Mouse (Mus musculus): Measurements from ENCODE around the gene BC030867. TPM values are rescaled to one million over a fixed set of nuclear protein-coding genes. Genes with fewer than 3 reads are reported as not detected.

The BC030867 gene
- total RNA-seq, 2 experiments from 2014 or later, result 8.6 to 26.7 TPM

- no peak for ATAC-seq (replicated peaks; ENCODE audit: poor library complexity, severe bottlenecking)
Measured at GRCm38 (mm10) chr11:102220451-102220850, 28.2 kb upstream of the BC030867 start.

- no peak for ATAC-seq (replicated peaks; ENCODE audit: poor library complexity, severe bottlenecking)
Measured at GRCm38 (mm10) chr11:102221243-102221953, 27.3 kb upstream of the BC030867 start.

DNA sequence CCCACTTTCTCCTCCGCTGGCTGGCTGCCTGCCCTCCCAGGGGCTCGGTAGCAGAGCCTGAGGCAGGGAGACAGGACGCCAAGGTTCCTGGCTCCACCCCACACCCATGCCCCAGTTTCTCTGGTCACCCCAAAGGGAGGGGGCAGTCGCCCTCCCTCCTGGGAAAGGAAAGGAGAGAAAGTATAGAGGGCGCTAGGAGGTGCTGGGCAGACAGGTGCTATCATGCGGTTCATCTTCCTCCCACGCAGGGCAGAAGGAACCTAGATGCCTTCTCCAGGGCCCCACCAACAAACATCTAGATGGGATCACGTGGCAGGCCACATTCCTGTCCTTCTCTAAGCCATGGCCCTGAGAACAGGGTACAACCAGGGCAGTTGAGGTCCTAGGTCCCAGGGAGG is 26.7 kb upstream of the BC030867 start:
- no peak for ATAC-seq (replicated peaks; ENCODE audit: poor library complexity, severe bottlenecking)

GRCm38 (mm10) chr11:102223166-102223565 is 25.5 kb upstream of the BC030867 start:
- peak; percentile 23; the same call in 1 of the 2 replicates for ATAC-seq (replicated peaks; ENCODE audit: poor library complexity, severe bottlenecking)

DNA sequence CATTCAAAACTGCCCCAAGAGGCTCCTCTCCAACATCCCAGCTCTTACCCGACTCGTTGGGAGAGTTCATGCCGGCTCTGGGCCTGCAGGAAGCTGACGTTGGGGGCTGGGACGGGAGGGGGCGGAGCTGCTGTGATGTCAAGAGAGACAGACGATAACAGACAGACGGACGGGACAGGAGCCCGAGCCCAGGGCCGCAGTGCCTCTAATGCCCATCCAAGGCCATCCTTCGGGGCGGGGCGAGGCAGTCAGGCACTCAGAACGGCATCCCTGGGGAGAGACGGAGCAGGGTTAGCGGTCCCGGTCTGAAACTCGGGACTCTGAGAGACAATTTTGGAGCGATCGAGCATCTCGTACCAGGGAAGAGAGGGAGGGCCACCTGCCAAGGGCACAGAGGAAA is 24.0 kb upstream of the BC030867 start:
- no peak for ATAC-seq (replicated peaks; ENCODE audit: poor library complexity, severe bottlenecking)

GRCm38 (mm10) chr11:102225221-102225620 is 23.5 kb upstream of the BC030867 start:
- no peak for ATAC-seq (replicated peaks; ENCODE audit: poor library complexity, severe bottlenecking)

- ATAC-seq (replicated peaks; ENCODE audit: poor library complexity, severe bottlenecking), result no peak
Measured at GRCm38 (mm10) chr11:102226067-102226978, 22.4 kb upstream of the BC030867 start.

DNA sequence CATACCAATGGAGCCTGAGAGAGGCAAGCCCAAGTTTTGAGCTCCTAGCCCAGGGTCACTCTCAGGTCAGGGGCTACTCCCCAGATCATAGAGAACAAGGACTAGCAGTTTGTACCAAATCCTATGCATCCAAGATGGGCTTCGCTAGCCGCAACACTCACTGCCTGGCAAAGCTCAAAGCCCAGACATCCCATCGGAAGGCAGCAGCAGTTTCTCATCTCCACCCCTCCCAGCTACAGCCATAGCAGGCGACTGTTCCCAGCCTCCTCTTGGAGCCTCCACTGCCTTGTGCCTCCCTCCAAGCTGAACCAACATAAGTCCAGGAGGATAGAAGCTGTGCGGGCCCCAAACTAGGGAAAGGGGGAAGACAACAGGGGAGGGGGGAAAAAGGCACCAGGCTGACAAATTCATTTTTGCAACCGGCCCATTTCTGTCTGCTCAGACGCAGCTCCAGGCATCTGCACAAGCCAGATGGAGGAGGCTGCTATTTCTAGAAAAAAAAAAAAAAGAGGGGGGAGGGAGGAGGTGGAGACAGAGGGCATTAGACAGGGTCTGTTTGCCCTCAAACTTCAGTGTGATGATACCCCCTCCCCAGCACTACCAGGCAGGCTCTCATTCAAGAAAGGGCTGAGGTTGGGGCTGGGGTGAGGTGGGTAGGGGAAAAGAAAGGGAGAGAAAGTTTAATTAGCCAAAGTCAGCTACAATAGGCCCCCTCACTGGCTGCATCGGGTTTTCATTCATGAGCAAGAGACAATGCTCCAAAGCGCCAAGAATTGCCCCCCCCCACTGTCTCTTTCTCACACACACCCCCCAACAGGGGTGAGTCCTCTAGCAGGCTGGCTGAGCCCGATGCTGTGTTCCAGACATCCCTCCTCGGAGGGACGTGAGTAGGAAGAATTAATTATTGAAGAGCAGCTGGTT is 21.2 kb upstream of the BC030867 start:
- no peak for ATAC-seq (replicated peaks; ENCODE audit: poor library complexity, severe bottlenecking)

DNA sequence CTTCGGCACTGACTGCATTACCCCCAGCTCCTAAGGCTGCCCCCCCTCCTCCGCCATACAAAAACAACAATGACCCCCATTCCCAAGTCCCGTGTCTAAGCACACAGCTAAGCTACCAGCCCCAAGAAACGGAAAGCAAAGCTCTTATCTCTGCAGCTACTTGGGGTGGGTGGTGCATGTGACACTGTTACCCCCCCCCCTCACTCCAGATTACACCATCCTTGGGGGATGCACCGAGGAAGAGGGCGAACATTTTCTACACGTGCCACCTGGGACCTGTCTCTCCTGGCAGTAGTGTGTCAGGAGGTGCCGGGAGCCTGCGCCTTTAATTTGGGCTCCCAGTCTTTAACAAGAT is 20.5 kb upstream of the BC030867 start:
- no peak for ATAC-seq (replicated peaks; ENCODE audit: poor library complexity, severe bottlenecking)

DNA sequence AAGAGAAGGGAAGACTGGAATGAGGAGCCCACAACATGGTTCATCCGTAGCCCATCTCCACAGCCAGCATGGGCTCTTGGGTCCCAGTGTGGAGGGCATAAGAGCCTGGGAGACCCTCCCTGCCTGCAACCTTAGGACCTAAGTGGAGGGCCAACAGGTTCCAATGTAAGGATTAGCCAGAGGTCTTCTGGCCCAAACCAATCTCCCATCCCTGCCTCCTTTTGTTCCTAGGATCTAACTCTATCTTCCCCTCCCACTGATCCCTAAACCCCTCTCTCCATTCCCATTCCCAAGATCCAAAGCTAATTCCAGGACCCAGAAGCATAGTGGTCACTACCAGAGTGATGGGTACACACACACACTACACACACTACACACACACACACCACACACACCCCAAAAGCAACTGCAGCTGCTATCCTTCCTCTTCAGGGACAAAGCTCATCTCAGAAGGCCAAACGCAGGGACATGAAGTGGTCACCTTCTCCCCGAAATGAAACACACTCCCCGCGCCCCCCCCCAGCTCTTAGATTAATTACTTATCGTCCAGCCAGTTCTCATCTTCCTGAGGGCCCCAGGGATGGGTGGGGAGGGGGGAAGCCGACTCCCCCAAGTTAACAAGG is 19.9 kb upstream of the BC030867 start:
- ATAC-seq (replicated peaks; ENCODE audit: poor library complexity, severe bottlenecking), result no peak

DNA sequence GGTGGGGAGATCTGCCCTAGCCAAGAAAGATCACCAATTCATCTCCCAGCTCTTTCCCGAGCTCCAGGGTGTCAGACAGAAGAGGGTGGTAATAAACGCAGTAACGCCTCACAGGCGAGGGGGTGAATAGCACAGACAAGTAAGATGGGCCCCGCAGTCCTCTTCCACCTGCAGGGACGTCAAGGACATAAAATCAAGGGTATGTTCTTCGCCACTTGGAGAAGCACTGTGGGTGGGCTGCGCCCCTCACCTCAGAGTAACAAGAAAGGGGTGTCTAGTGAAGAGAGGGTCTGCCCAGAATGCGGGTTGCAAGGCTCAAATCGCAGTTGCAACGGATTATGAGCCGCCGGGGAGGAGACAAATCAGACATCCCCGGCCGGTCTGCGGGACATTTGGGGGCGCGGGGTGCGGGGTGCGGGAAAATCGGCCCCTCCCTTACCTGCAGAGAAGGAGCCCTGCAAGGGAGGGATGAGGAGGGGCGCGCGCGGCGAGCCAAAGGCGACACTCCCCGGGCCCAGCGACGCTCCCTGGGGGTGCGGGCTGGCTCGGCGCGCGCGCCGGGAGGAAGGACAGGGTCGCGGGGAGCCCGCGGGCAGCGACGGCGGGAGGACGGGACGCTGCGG is 19.2 kb upstream of the BC030867 start:
- 0 out of 2 replicates have a peak, but pooled peaks have one; percentile 20 for ATAC-seq (replicated peaks; ENCODE audit: poor library complexity, severe bottlenecking)

DNA sequence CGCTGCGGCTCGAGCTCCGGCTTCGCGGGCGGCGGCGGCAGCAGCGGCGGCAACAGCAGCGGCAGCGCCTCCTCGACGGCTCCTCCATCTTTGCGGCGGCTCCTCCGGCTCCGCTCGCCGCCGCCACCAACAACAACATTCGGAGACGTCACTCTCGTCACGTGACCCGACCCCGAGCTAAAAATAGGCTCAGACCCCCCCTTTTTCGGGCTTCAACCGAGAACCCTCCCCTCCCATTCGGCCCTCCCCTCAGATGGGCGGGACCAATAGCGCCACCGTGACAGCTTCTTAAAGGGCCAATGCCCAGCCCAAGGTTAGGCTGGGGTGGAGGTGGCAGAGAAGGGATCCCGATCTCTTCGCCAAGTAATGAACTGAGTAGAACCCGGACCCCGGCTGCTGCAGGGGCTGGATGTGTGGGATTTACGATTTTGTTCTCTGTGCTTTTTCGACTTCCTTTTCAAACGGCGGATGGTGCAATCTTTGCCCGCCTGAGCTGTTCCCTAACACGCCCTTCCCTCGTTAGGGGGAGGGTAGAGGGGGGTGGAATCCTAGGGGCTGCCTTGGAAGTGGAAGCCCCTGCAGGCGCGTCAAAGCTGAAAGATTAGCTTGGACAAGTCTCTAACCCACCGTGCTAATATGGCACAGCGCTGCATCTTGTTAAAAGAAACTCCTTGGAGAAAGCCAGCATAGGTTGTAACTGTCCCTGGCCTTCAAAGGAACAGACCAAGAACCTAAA is 18.5 kb upstream of the BC030867 start, which contains the start of gene Hdac5:
Hdac5 (minus strand) TSS at position 161 of the 736 bp plus-strand sequence.
- peak; percentile 96 for ATAC-seq (replicated peaks; ENCODE audit: poor library complexity, severe bottlenecking)

DNA sequence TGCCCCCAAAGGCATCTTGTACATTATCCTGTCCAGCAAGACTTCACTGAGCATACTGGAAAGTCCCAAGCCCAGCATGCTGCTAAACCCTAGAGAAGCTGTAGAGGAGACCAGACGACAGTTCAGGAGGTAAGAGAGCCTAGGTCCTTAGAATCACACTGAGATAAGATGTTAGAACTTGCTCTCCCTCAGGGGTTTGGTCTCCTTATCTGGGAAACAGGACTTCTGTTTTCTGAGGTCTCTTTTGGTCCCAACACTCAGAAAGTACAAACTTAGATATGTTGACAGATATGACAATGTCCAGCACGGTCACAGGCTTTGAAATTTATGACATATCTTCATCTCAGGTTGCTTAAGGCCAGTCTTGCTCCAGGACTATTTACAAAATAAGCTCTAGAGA is 12.7 kb upstream of the BC030867 start:
- no peak for ATAC-seq (replicated peaks; ENCODE audit: poor library complexity, severe bottlenecking)

GRCm38 (mm10) chr11:102240636-102241035 is 8.0 kb upstream of the BC030867 start:
- no peak for ATAC-seq (replicated peaks; ENCODE audit: poor library complexity, severe bottlenecking)

DNA sequence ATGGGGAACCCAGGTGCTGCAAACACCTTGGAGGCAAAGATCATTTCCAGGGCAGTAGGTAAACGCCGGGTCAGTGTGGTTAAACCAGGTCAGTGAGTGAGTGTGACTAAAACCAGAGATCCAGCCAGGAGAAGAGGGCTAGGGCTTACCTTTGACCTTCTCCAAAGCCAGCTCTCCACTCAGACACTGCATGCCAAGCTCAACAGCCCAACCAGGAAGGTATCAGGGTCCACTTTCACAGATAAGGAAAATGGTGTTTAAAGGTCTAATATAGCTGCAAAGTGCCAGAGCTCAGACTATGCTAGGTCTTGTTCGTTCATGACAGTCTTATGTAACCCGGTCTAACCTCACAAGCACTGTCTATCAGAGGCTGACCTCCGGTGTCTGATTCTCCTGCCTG is 7.4 kb upstream of the BC030867 start:
- ATAC-seq (replicated peaks; ENCODE audit: poor library complexity, severe bottlenecking), result no peak

- no peak for ATAC-seq (replicated peaks; ENCODE audit: poor library complexity, severe bottlenecking)
Measured at GRCm38 (mm10) chr11:102241874-102242273, 6.8 kb upstream of the BC030867 start.

- ATAC-seq (replicated peaks; ENCODE audit: poor library complexity, severe bottlenecking), result peak; percentile 78
Measured at GRCm38 (mm10) chr11:102244926-102245449, 3.7 kb upstream of the BC030867 start.

GRCm38 (mm10) chr11:102245581-102246272 is 3.0 kb upstream of the BC030867 start:
- ATAC-seq (replicated peaks; ENCODE audit: poor library complexity, severe bottlenecking), result no peak
